Mouse (Mus musculus) liver, adult 2 months (tissue): ENCODE measurements around the gene Arpc2. TPM values are rescaled to one million over a fixed set of nuclear protein-coding genes. Genes with fewer than 3 reads are reported as not detected.

Experiments
- DNase-seq: peaks from one replicate; pipeline ENCODE4 v3.0.0-alpha.2; 2011; ENCODE audit warnings: low read depth, low spot score; ENCODE audit errors: extremely low read depth
- H3K27ac ChIP-seq: fragments of 200-500 bp; replicated peaks from 2 replicates; pipeline ENCODE4 v1.5.1; 2012; ENCODE audit warnings: low read depth, mild to moderate bottlenecking, control low read depth, inconsistent platforms, low read length; ENCODE audit not compliant: insufficient read depth
- H3K27me3 ChIP-seq: fragments of 200-500 bp; 2 replicates; pipeline ENCODE4 v1.6.1; 2012; ENCODE audit warnings: mild to moderate bottlenecking, moderate library complexity, low read length, inconsistent platforms; ENCODE audit not compliant: control insufficient read depth, insufficient read depth
- H3K36me3 ChIP-seq: fragments of 200-500 bp; 2 replicates; pipeline ENCODE4 v1.6.1; 2012; ENCODE audit warnings: low read length, inconsistent platforms; ENCODE audit not compliant: control insufficient read depth, insufficient read depth
- H3K4me1 ChIP-seq: fragments of 200-500 bp; 2 replicates; pipeline ENCODE4 v1.6.1; 2011; ENCODE audit warnings: low read length; ENCODE audit not compliant: control insufficient read depth, insufficient read depth
- H3K4me3 ChIP-seq: fragments of 200-500 bp; 2 replicates; pipeline ENCODE4 v1.5.1; 2011; ENCODE audit warnings: low read depth, mild to moderate bottlenecking, control low read depth, low read length, moderate library complexity; ENCODE audit not compliant: insufficient read depth
- H3K79me2 ChIP-seq: fragments of 200-500 bp; 2 replicates; pipeline ENCODE4 v1.6.1; 2012; ENCODE audit warnings: inconsistent platforms, mild to moderate bottlenecking, low read length, moderate library complexity; ENCODE audit not compliant: control insufficient read depth, insufficient read depth
- H3K9ac ChIP-seq: fragments of 200-500 bp; 2 replicates; pipeline ENCODE4 v1.6.1; 2012; ENCODE audit warnings: low read depth, mild to moderate bottlenecking, control low read depth, inconsistent platforms, low read length
- CTCF ChIP-seq: fragments of 200-500 bp; IDR thresholded peaks from 2 replicates; pipeline ENCODE4 v1.5.1; 2011; ENCODE audit warnings: low read depth, low read length, control low read depth
- POLR2A ChIP-seq: fragments of 200-500 bp; IDR thresholded peaks from 2 replicates; pipeline ENCODE4 v1.6.1; 2011; ENCODE audit warnings: low read length, control low read depth; ENCODE audit not compliant: insufficient read depth; ENCODE audit errors: extremely low read depth
- WGBS: fragments of 180-500 bp; shearing (Covaris S2); methylation state at CpG from one replicate; pipeline ENCODE4 v1.1.7; 2018; 5-methylcytosine and 5-hydroxymethylcytosine counted together
- polyA plus RNA-seq: library from polyadenylated mRNA; depleted of rRNA; stranded (reverse); fragments of >200 nt; gene quantifications from 2 replicates; pipeline ENCODE4 v1.2.3, GENCODE M21; 2012
- total RNA-seq: library from RNA; depleted of rRNA; stranded (reverse); fragments of >200 nt; gene quantifications from 2 replicates; pipeline ENCODE4 v1.2.3, GENCODE M21; 2014

The Arpc2 gene
- total and polyA plus RNA-seq, 2 experiments = 70.5 to 96.3 TPM

DNA sequence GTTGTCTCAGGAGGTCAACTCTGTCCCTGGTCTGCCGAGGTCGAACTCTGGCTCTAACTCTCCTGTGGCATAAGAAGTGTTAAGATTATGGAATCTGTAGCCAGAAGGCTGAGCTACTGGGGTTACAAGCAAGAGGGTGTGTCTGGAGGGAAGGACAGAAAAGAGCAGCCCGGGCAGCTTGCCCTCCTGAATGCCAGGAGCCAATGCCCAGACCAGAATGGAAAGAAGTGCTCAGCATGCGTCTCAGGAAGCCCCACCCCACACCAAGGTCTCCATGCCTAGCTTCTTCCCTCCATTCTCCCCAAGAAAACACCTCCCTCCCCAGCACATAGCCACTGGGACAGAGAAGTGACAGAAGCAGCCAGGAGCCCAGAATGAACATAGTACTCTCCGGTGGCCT is 63.1 kb downstream of the Arpc2 start:
- peaks cover 28% of the 10 kb centered on the region for H3K4me1 ChIP-seq
- H3K36me3 ChIP-seq = peaks cover 1% of the 10 kb centered on the region; the same call in 1 of the 2 replicates
- no peak overlapping the region for H3K9ac ChIP-seq
- H3K27ac ChIP-seq = 0 out of 2 replicates have a peak overlapping the region, but pooled peaks have one; percentile 9
- no peak overlapping the region for H3K4me3 ChIP-seq
- peaks cover 60% of the 10 kb centered on the region; the same call in 1 of the 2 replicates for H3K79me2 ChIP-seq
- no peak for DNase-seq
- 53% methylated on average over 5 of the region's 5 CpGs for WGBS
- H3K27me3 ChIP-seq = no peaks in the 10 kb centered on the region
- TF ChIP-seq POLR2A = no peak
- TF ChIP-seq CTCF = no peak

GRCm38 (mm10) chr1:74300347-74301110 is 64.6 kb downstream of the Arpc2 start:
- Histone ChIP-seq H3K27ac (peak overlapping the region; percentile 12; the same call in 1 of the 2 replicates), H3K9ac (no peak overlapping the region), H3K27me3 (no peaks in the 10 kb centered on the region), H3K36me3 (no peaks in the 10 kb centered on the region), H3K79me2 (peaks cover 55% of the 10 kb centered on the region; the same call in 1 of the 2 replicates), H3K4me1 (peaks cover 27% of the 10 kb centered on the region), H3K4me3 (no peak overlapping the region)
- TF ChIP-seq POLR2A = no peak
- no peak for DNase-seq
- 64% methylated on average over 6 of the region's 6 CpGs for WGBS

DNA sequence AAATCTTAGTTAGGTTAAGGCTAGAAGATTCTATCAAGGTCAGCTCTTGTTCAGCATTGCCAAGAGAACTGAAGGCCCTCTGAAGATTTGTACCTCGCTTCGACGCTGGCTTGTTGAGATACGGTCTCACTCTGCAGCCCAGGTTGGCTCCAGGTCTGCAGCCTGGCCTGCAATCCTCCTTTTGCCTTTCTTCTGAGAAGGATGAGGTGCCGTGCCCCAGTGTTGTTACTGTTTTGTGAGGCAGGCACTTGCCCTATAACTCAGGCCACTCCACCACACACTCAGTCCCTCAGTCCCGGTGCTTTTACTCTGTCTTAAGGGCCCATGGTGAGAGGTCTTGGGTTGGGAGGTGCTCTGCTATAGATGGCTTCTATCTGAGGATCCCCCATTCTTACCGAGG is 66.3 kb downstream of the Arpc2 start:
- Histone ChIP-seq H3K27me3 (no peaks in the 10 kb centered on the region), H3K36me3 (no peaks in the 10 kb centered on the region), H3K4me1 (peaks cover 24% of the 10 kb centered on the region), H3K9ac (no peak overlapping the region), H3K79me2 (peaks cover 53% of the 10 kb centered on the region; the same call in 1 of the 2 replicates), H3K4me3 (no peak overlapping the region), H3K27ac (no peak overlapping the region)
- 89% methylated on average over 7 of the region's 7 CpGs for WGBS
- DNase-seq = no peak
- no peak for TF ChIP-seq POLR2A
- TF ChIP-seq CTCF = no peak

DNA sequence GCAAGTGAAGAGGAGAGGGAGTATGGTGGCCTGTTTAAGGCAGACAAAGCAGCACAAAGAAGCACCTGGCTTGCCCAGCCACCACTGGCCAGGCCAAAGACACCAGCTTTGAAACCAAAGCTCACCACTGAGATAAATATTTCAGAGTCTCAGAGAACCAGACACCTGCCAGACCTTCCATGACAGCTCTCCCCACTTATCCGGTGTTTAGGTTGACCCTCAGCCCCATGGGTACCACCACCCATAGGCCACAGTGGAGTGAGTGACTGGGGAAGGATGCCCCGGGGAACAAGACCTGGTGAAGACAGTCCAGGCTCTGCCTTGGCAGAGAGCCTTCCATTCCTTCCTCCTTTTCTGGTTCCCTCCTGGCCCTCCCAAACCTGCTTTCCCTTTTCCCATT is 67.0 kb downstream of the Arpc2 start:
- H3K27me3 ChIP-seq = no peaks in the 10 kb centered on the region
- 64% methylated on average over 2 of the region's 2 CpGs for WGBS
- no peaks in the 10 kb centered on the region for H3K36me3 ChIP-seq
- no peak overlapping the region for H3K27ac ChIP-seq
- H3K9ac ChIP-seq = 0 out of 2 replicates have a peak overlapping the region, but pooled peaks have one; percentile 1
- H3K4me1 ChIP-seq = peaks cover 26% of the 10 kb centered on the region
- H3K4me3 ChIP-seq = no peak overlapping the region
- no peak for DNase-seq
- H3K79me2 ChIP-seq = peaks cover 48% of the 10 kb centered on the region; the same call in 1 of the 2 replicates
- TF ChIP-seq POLR2A (no peak), CTCF (no peak)

DNA sequence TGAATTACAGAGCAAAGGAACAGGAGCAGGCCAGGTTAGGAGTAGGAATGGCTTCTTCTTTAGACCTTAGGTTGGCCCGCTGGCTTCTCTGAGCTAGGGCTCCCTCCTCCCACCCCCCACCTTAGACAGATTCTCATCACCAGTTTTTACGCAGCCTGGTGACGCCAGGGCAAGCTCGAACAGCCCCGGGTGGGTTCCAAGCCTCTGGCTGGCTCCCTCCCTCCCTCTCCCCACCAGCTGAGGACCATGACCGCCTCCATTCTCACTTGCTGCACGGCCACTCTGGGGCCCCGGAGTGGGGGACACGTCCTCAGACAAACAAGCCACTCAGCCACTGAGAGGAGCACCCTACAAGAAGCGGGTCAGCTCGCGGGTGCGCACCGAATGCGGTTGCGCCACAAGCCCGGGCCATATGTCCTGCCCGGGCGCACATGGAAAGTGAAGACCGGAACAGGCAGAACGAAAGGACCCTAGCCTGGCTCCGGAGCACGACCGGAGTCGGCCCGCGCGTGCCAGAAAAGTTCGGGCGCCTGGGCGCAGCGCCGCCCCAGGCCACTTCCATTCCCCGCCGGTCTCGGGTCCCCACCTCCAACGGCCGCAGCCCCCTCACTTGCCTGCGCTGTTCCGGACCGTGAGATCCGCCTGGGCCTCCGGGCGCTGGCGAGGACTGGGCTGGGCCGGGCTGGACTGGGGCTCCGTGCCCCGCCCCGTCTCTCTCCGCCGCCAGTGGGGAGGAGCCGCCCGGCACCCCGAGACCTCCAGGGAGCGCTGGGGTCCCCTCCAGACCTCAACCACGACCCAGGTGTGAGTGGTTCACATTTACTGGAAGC is 67.8 kb downstream of the Arpc2 start:
- Histone ChIP-seq H3K4me3 (peak overlapping the region; percentile 97), H3K9ac (peak overlapping the region; percentile 95), H3K27me3 (no peaks in the 10 kb centered on the region), H3K27ac (peak overlapping the region; percentile 98), H3K4me1 (peaks cover 24% of the 10 kb centered on the region), H3K79me2 (peaks cover 40% of the 10 kb centered on the region; the same call in 1 of the 2 replicates), H3K36me3 (no peaks in the 10 kb centered on the region)
- DNase-seq = peak; percentile 49
- TF ChIP-seq CTCF (no peak), POLR2A (peak; percentile 68; the same call in 1 of the 2 replicates)
- 1% methylated on average over 55 of the region's 56 CpGs for WGBS
